Mouse (Mus musculus) forebrain, embryonic 15.5 days (tissue): ENCODE measurements at regions not wholly inside any gene's neighbourhood (a gene's known extent, or its start where the extent isn't known, plus 50 kb on each side); places are given as distances from the start of the nearest gene placed in this dataset.

Experiments
- ATAC-seq: fragments of 200-750 bp; cut with Nextera tagmentation; replicated peaks from 2 replicates; pipeline ENCODE4 v1.8.0; 2017; ENCODE audit warnings: mild to moderate bottlenecking, moderate TSS enrichment, moderate library complexity
- H3K27ac ChIP-seq: fragments of 300-500 bp; sonication (generic); replicated peaks from 2 replicates; pipeline ENCODE4 v1.5.1; 2015; ENCODE audit warnings: mild to moderate bottlenecking, inconsistent platforms
- H3K27me3 ChIP-seq: fragments of 300-500 bp; sonication (generic); 2 replicates; pipeline ENCODE4 v1.6.1; 2015; ENCODE audit warnings: inconsistent platforms
- H3K36me3 ChIP-seq: fragments of 300-500 bp; sonication (generic); 2 replicates; pipeline ENCODE4 v1.6.1; 2015; ENCODE audit warnings: mild to moderate bottlenecking, inconsistent platforms
- H3K4me1 ChIP-seq: fragments of 300-500 bp; sonication (generic); 2 replicates; pipeline ENCODE4 v1.6.1; 2015; ENCODE audit warnings: inconsistent platforms
- H3K4me2 ChIP-seq: fragments of 300-500 bp; sonication (generic); replicated peaks from 2 replicates; pipeline ENCODE4 v1.6.1; 2015; ENCODE audit warnings: mild to moderate bottlenecking, inconsistent platforms
- H3K4me3 ChIP-seq: fragments of 300-500 bp; sonication (generic); 2 replicates; pipeline ENCODE4 v1.5.1; 2015; ENCODE audit warnings: mild to moderate bottlenecking, inconsistent platforms
- H3K9ac ChIP-seq: fragments of 300-500 bp; sonication (generic); replicated peaks from 2 replicates; pipeline ENCODE4 v1.6.1; 2015; ENCODE audit warnings: mild to moderate bottlenecking, inconsistent platforms
- H3K9me3 ChIP-seq: fragments of 300-500 bp; sonication (generic); 2 replicates; pipeline ENCODE4 v1.6.1; 2016; ENCODE audit warnings: inconsistent platforms
- WGBS: fragments of 180-500 bp; shearing (Covaris S2); methylation state at CpG from one replicate; pipeline ENCODE4 v1.1.7; 2015; ENCODE audit warnings: mixed read lengths; 5-methylcytosine and 5-hydroxymethylcytosine counted together

- H3K27ac ChIP-seq = peak overlapping the region; percentile 79
- no peak overlapping the region for H3K4me3 ChIP-seq
- no peaks in the 10 kb centered on the region for H3K27me3 ChIP-seq
- no peaks in the 10 kb centered on the region for H3K36me3 ChIP-seq
- no peak for ATAC-seq
- peak overlapping the region; percentile 11; the same call in 1 of the 2 replicates for H3K9ac ChIP-seq
- 5% methylated on average over 7 of the region's 7 CpGs for WGBS
- H3K9me3 ChIP-seq = no peaks in the 10 kb centered on the region
- H3K4me1 ChIP-seq = peaks cover 55% of the 10 kb centered on the region
- H3K4me2 ChIP-seq = peak overlapping the region; percentile 16; the same call in 1 of the 2 replicates
Observed at GRCm38 (mm10) chr14:64581705-64582104, 477.6 kb downstream of the Prss52 start.

DNA sequence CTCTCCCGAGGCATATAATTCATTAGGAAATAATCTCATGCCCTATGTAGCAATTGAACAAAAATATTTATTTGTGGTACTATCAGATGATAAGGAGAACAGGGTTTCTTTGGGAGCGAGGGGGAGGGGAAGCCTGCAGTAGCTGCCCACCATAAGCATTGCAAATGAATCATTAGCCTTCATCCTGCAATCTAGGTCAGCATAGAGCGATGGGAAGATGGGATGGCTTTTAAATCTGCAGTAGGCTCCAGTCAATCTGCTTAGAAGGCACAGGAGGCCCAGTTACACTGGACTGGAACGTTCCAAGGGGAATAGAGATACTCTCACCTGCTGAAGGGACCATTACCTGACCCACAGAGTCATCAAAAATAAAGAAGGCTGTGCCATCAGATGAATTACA is 478.7 kb downstream of the Prss52 start:
- H3K4me3 ChIP-seq = no peak overlapping the region
- ATAC-seq = no peak
- no peak overlapping the region for H3K9ac ChIP-seq
- H3K27me3 ChIP-seq = no peaks in the 10 kb centered on the region
- WGBS = 29% methylated on average over 4 of the region's 4 CpGs
- H3K27ac ChIP-seq = peak overlapping the region; percentile 79
- no peaks in the 10 kb centered on the region for H3K9me3 ChIP-seq
- no peak overlapping the region for H3K4me2 ChIP-seq
- H3K4me1 ChIP-seq = peaks cover 55% of the 10 kb centered on the region
- H3K36me3 ChIP-seq = no peaks in the 10 kb centered on the region

DNA sequence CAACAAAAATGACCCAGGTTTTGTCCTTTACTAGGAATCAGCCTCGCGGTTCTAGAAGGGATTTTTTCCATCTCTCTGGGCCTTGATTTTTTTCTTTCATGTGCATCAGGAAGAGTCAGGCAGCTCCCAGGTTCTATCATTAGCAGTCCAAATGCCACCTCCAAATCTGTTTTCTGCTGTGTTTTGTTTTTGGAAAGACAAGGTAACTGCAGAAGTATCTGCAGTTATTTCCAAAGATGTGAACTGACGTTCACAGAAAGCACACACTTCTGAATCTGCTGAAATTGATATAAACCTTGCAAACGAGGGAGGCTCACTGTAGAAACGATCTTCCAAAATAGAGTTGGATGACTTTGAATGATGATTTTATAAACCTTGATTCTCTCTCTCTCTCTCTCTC is 480.1 kb downstream of the Prss52 start:
- Histone ChIP-seq H3K4me3 (no peak overlapping the region), H3K27ac (peak overlapping the region; percentile 73), H3K27me3 (no peaks in the 10 kb centered on the region), H3K4me1 (peaks cover 55% of the 10 kb centered on the region), H3K9me3 (no peaks in the 10 kb centered on the region), H3K9ac (no peak overlapping the region), H3K36me3 (no peaks in the 10 kb centered on the region), H3K4me2 (no peak overlapping the region)
- WGBS = 55% methylated on average over 5 of the region's 5 CpGs
- no peak for ATAC-seq

- no peak for ATAC-seq
Observed at GRCm38 (mm10) chr14:64585081-64585470, 481.0 kb downstream of the Prss52 start.

DNA sequence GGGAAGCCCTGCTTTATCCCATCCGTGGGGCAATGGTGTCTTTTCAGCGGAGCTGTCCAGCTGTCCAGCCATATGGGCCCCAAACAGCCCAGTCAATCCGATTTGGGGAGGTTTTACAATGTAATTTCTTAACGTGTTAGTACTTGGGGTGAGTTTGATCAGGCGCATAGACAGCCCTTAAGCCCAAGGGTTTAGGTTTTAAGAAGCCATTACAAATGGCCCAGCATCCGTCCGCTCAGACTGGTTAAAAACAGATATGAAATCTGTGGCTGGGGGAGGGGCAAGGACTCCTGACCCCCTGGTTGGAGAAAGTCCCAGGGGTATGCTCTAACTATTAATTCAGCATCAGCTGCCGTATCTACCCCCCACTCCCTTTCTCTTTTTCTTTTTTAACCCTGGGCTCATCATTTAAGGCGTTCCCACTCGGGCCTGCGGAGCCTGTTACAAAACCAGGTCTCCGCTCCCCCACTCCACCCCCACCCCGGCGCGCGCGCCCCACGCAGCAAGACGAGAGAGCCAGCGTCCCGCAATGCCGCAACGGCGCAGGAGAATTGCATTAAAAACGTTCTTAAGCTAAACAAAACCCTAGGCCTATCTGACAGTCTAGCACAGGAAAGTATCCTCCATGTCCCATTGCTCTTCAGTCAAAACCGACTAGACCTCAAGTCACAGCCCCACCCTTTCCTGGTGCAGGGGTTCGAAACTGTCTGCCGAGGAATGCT is 481.5 kb downstream of the Prss52 start:
- H3K27me3 ChIP-seq = no peaks in the 10 kb centered on the region
- 7% methylated on average over 28 of the region's 28 CpGs for WGBS
- peak overlapping the region; percentile 85 for H3K9ac ChIP-seq
- peaks cover 48% of the 10 kb centered on the region for H3K4me1 ChIP-seq
- H3K4me2 ChIP-seq = peak overlapping the region; percentile 95
- no peak for ATAC-seq
- H3K27ac ChIP-seq = peak overlapping the region; percentile 99
- no peaks in the 10 kb centered on the region for H3K36me3 ChIP-seq
- peak overlapping the region; percentile 59 for H3K4me3 ChIP-seq
- H3K9me3 ChIP-seq = no peaks in the 10 kb centered on the region

More at GRCm38 (mm10) chr14:64585081-64585470, 481.0 kb downstream of the Prss52 start:
- H3K27ac ChIP-seq = peak overlapping the region; percentile 99
- H3K4me1 ChIP-seq = peaks cover 52% of the 10 kb centered on the region
- H3K36me3 ChIP-seq = no peaks in the 10 kb centered on the region
- peak overlapping the region; percentile 59 for H3K4me3 ChIP-seq
- H3K9me3 ChIP-seq = no peaks in the 10 kb centered on the region
- WGBS = 10% methylated on average over 5 of the region's 5 CpGs
- H3K4me2 ChIP-seq = peak overlapping the region; percentile 95
- H3K9ac ChIP-seq = peak overlapping the region; percentile 85; the same call in 1 of the 2 replicates
- H3K27me3 ChIP-seq = no peaks in the 10 kb centered on the region

GRCm38 (mm10) chr14:64586386-64586859 is 482.3 kb downstream of the Prss52 start:
- 8% methylated on average over 12 of the region's 12 CpGs for WGBS
- Histone ChIP-seq H3K27ac (peak overlapping the region; percentile 99), H3K4me1 (peaks cover 42% of the 10 kb centered on the region)

DNA sequence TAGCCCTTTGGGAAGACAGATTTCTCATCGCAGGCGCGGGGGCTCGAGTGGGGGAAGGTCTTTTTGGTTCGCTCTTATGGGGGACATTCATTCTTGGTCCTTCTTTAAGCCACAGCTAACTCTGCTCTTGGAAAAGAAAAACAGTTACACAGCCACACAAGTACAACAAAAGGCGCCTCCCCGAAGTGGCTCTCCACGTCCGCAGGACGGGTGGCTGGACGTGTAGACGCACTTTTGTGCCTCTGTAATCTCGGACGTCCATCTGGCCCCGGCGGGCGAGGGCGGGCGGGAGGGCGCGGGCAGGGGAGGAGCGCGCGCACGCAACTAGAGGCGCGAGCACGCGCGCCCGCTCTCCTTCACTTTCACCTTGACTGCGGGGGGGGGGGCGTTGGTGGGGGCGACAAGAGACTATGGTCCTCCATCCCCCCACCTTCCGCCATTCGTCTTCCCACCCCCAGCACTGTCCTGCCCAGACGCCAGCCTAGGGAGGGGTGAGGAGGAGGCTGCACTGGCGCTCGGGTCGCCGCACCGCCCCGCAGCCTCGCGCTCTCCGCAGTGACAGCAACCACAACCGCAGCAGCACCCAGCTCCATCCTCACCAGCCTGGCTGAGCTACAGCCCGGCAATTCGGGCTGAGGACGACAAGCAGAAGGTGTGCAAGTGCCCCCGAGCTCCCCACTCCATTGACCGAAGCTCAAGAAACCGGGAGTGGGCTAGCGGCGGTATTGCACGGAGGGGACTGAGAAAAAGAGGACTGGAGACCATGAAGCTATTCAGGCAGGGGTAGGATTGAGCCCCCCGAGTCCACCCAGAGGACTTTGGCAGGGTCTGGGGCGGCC is 483.0 kb downstream of the Prss52 start:
- no peaks in the 10 kb centered on the region for H3K9me3 ChIP-seq
- H3K9ac ChIP-seq = peak overlapping the region; percentile 85
- peak overlapping the region; percentile 59 for H3K4me3 ChIP-seq
- peak overlapping the region; percentile 99 for H3K27ac ChIP-seq
- H3K4me1 ChIP-seq = peaks cover 42% of the 10 kb centered on the region
- no peaks in the 10 kb centered on the region for H3K36me3 ChIP-seq
- H3K27me3 ChIP-seq = no peaks in the 10 kb centered on the region
- H3K4me2 ChIP-seq = peak overlapping the region; percentile 95
- WGBS = under 1% methylated on average over 58 of the region's 58 CpGs
- ATAC-seq = peak; percentile 46

More at GRCm38 (mm10) chr14:64586386-64586859, 482.3 kb downstream of the Prss52 start:
- no peaks in the 10 kb centered on the region for H3K9me3 ChIP-seq
- no peaks in the 10 kb centered on the region for H3K27me3 ChIP-seq
- H3K4me3 ChIP-seq = peak overlapping the region; percentile 59
- peak overlapping the region; percentile 85 for H3K9ac ChIP-seq
- no peaks in the 10 kb centered on the region for H3K36me3 ChIP-seq
- no peak for ATAC-seq
- H3K4me2 ChIP-seq = peak overlapping the region; percentile 95

- Histone ChIP-seq H3K27me3 (no peaks in the 10 kb centered on the region), H3K4me3 (peak overlapping the region; percentile 59), H3K9me3 (no peaks in the 10 kb centered on the region), H3K36me3 (no peaks in the 10 kb centered on the region), H3K9ac (peak overlapping the region; percentile 85), H3K4me2 (peak overlapping the region; percentile 95), H3K4me1 (peaks cover 42% of the 10 kb centered on the region), H3K27ac (peak overlapping the region; percentile 99)
- 1% methylated on average over 40 of the region's 40 CpGs for WGBS
- peak; percentile 59 for ATAC-seq
Observed at GRCm38 (mm10) chr14:64587699-64588434, 483.8 kb downstream of the Prss52 start.

- H3K9ac ChIP-seq = peak overlapping the region; percentile 85
- H3K36me3 ChIP-seq = 0 out of 2 replicates have a peak, but pooled peaks cover 4% of the 10 kb centered on the region
- H3K4me2 ChIP-seq = peak overlapping the region; percentile 95
- under 1% methylated on average over 23 of the region's 23 CpGs for whole genome bisulfite sequencing
- H3K4me3 ChIP-seq = peak overlapping the region; percentile 59
- peak overlapping the region; percentile 99 for H3K27ac ChIP-seq
- ATAC-seq = no peak
- no peaks in the 10 kb centered on the region for H3K27me3 ChIP-seq
- H3K9me3 ChIP-seq = no peaks in the 10 kb centered on the region
- H3K4me1 ChIP-seq = peaks cover 42% of the 10 kb centered on the region
Observed at GRCm38 (mm10) chr14:64588561-64588960, 484.5 kb downstream of the Prss52 start.

DNA sequence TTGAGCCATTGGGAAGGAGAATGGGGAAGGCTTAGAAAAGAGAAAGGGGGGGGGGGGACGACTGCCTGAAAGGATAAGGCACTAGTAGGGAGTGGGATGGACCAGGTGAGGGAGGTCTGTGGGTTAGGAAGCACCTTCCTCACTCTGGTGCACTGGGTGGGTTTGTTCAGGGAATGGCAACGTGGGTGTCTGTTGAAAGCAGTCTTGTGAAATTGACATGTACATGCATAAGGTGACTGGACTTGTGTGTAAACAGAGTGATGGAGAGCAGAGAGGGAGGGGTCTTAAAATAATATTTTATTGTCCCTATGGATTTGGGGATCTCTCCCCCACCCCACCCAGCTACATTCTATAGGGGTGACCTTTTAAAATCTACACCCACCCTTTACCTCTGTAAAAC is 485.0 kb downstream of the Prss52 start:
- H3K9me3 ChIP-seq = no peaks in the 10 kb centered on the region
- H3K9ac ChIP-seq = peak overlapping the region; percentile 85
- peaks cover 44% of the 10 kb centered on the region for H3K4me1 ChIP-seq
- 5% methylated on average over 2 of the region's 2 CpGs for WGBS
- H3K27ac ChIP-seq = peak overlapping the region; percentile 99
- peak overlapping the region; percentile 95 for H3K4me2 ChIP-seq
- no peaks in the 10 kb centered on the region for H3K27me3 ChIP-seq
- H3K4me3 ChIP-seq = peak overlapping the region; percentile 59
- no peak for ATAC-seq
- H3K36me3 ChIP-seq = 0 out of 2 replicates have a peak, but pooled peaks cover 4% of the 10 kb centered on the region
